Mouse (Mus musculus) retina, adult 2 months (tissue): Measurements from ENCODE around the gene 2300003K06Rik.
"Not testable (repeated sequence)": the region's sequence is repeated elsewhere in the genome, so short reads cannot be mapped to it uniquely, and the experiment has no call there.

Source experiments
- DNase-seq: peaks from one replicate; pipeline ENCODE4 v3.0.0-alpha.2; 2012; ENCODE audit warnings: low read depth, low spot score

2300003K06Rik gene

DNA sequence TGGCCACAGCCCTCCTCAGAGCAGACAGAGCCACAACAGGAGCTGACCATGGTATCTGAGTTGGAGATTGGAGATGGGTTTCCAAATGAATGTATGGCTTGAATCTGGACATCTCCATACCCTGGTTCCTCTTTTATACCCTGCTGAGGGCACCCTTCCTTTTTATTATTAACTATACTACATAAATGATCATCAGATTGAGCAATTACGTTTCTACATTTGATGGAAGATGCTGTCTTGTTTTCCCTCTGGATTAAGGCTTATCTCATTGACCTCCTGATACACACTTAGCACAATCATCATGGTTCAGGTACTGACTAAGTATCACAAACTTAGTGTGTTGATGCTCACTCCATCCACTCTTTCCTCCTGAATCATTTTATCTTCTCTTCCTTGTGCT lies at the start of gene 2300003K06Rik:
2300003K06Rik (minus strand) TSS at position 101 of the 400 bp plus-strand sequence.
- no peak for DNase-seq

DNA sequence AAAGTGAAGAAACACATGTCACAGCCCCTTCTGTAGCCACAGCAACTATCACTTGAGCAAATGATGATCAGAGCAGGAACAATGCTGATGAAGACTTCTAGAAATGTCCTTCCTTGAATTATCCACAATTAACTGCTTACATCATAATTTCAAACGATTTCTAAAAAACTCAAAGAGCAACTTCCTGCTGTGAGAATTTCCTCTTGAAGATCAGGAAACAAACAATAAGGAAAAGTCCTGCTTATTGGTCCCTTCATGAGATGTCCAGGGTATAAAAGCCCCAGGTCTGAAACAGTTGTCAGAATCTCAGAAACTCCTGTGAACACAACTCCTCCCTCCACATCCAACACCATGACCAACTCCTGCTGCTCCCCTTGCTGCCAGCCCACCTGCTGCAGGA lies 41.0 kb upstream of the 2300003K06Rik start, which contains the start of gene Gm11567:
Gm11567 (plus strand) TSS at position 301 of the 400 bp plus-strand sequence.
- not testable (repeated sequence) for DNase-seq

DNA sequence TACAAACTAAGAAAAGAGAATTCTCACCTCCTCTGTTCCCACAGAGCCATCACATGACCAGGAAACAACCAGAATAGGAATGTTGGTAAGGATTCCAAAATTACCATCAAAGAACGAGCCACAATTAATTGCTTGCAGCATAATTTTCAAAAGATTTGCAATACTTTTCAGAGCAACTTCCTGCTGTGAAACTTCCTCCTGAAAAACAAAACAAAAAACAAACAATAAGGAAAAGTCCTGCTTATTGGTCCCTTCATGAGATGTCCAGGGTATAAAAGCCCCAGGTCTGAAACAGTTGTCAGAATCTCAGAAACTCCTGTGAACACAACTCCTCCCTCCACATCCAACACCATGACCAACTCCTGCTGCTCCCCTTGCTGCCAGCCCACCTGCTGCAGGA lies 35.2 kb upstream of the 2300003K06Rik start, which contains the start of gene Krtap9-1:
Krtap9-1 (plus strand) TSS at position 301 of the 400 bp plus-strand sequence.
- not testable (repeated sequence) for DNase-seq

DNA sequence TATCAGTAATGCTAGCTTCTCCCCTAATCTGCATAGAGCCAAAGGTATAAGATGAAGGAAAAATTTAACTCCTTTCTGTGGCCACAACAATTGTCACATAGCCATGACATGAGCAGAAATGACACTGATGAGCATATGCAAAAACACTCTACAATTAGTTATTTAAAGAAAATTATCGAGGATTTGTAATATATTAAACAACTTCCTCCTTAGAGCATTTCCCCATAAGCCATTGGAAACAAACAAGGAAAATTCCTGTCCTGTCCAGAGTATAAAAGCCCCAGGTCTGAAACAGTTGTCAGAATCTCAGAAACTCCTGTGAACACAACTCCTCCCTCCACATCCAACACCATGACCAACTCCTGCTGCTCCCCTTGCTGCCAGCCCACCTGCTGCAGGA lies 26.3 kb upstream of the 2300003K06Rik start, which contains the start of gene Gm11559:
Gm11559 (plus strand) TSS at position 301 of the 400 bp plus-strand sequence.
- DNase-seq, result not testable (repeated sequence)

DNA sequence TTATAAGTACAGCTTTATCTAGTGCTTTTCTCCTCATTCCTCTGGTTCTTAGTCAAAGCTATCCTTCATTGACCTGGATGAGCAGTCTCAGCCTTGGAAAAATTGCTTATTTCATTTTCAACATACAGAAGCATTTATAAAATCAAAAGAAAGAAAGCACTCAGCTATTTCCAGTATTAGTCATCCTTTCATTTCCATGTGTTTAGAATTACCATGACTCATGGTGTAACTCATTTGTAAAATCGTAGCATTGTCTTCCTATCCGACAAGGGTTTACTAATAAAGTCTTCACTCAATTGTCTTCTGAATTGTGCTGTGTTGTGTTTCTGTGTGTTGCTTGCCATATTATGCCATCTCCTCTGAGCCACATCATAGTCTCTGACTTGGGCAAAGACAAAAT lies 20.9 kb upstream of the 2300003K06Rik start:
- DNase-seq, result no peak

DNA sequence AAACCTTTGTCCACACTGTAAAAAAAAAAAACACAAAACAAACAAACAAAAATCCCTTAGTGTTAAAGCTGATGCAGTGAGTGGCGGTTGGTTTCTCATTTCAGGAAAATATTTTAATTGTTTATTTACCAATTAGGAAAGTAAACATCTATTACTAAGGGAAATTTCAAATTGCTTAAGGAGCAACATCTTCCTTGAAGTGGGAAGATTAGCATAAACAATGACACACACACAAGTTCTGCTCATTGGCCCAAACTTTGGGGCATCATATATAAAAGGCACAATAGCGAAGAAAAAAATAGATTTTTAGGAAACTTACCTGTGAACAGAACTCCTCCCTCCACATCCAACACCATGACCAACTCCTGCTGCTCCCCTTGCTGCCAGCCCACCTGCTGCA lies 19.8 kb upstream of the 2300003K06Rik start, which contains the start of gene Gm11568:
Gm11568 (plus strand) TSS at position 301 of the 400 bp plus-strand sequence.
- DNase-seq, result no peak

DNA sequence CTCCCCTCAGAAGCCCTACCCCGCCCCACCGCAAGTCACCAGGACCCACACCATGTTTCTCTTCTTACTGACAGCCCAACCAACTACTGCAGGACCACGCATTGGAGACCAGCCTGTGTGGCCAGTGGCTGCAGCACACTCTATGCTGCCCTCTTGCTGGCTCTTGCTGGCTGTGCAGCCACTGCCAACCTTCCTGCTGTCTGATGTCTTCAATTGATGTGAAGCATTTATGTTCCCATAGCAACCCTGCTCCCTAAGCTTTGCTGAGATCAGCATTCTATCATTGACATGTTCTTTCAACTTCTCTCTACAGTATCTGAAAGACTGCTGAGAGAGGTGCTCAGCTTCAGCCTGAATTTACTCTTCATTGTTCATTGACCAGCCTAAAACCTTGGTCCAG lies 16.3 kb upstream of the 2300003K06Rik start:
- DNase-seq, result no peak

DNA sequence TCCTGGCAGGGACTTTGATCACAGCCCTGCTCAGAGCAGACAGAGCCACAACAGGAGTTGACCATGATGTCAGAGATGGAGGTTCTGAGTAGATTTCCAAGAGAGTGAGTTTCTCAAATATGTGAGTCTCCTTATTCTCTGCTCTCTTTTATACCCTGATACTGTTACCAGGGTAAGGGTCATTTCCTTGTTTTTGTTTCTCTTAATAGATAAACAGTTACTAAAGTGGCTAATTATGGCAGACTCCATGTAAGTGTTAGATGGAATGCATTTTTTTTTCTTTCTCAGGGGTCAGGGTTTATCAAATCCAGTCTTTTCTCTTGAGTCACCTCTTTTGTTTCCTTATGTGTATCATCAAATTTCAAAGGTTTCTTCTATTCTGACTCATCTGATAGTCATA lies 13.6 kb upstream of the 2300003K06Rik start, which contains the start of gene Krtap4-16:
Krtap4-16 (minus strand) TSS at position 101 of the 400 bp plus-strand sequence.
- DNase-seq, result no peak

DNA sequence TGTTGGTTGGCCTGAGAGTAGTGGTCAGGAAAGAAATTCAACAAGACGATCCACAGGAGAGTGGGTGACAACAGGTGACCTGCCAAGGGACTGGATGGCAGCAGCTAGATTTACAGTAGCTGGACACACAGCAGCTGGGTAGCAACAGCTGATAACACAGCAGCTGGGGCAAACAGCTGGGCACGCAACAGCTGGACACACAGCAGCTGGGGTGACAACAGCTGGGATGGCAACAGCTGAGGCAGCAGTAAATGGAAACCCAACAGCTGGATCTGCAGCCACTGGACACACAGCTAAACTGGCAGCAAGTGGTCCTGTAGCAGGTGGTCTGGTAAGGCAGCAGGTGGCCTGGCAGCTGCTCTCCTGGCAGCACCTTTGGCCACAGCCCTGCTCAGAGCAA lies 8.9 kb upstream of the 2300003K06Rik start:
- DNase-seq, result no peak

DNA sequence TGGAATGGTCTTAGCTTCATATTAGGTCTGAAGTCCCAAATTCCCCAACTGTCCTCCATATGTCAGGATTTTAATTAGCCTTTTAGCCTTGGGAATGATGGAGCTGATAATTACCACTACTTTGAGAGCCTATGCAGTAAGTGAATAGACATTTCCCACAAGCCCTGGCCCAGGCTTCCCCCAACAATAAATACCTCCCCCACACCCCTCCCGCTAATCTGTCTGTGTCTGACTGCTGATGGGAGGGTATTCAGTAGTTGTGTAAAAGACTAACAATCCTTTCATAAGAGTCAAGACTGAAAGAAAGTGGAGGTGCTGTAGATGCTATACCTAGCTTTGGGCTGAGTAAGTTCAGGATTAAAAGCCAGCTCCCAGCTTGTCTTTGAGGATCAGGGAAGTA lies 4.3 kb upstream of the 2300003K06Rik start:
- DNase-seq, result no peak

DNA sequence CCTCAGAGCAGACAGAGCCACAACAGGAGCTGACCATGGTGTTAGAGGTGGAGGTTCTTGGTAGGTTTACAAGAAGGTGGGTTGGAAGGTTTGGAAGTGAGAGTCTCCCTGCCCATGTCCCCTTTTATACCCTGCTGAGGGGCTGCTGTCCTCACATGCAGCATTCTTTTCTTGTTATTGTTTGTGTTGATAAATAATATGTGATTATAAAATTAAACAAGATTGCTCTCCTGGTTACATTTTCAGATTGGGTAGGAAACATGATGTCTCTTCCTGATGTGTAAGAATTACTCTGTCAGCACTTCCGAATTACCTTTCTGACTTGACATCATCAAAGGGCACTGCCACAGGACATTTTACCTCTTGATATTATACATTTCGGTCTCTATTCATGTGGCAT lies 22.3 kb downstream of the 2300003K06Rik start, which contains the start of gene Gm11564:
Gm11564 (minus strand) TSS at position 101 of the 400 bp plus-strand sequence.
- DNase-seq, result not testable (repeated sequence)

DNA sequence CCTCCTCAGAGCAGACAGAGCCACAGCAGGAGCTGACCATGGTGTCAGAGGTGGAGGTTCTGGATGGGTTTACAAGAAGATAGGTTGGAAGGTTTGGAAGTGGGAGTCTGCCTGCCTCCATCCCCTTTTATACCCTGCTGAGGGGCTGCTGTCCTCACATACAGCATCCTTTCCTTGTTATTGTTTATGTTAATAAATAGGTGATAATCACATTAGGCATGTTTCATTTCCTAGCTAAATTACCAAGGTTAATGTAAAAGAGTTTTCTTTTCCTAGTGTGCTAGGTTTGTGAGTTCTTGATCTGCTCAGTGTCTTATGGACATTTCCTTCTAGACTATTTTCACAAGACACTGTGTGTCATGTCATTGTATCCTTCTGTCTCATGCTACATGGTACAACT lies 28.1 kb downstream of the 2300003K06Rik start, which contains the start of gene Krtap4-13:
Krtap4-13 (minus strand) TSS at position 101 of the 400 bp plus-strand sequence.
- not testable (repeated sequence) for DNase-seq

DNA sequence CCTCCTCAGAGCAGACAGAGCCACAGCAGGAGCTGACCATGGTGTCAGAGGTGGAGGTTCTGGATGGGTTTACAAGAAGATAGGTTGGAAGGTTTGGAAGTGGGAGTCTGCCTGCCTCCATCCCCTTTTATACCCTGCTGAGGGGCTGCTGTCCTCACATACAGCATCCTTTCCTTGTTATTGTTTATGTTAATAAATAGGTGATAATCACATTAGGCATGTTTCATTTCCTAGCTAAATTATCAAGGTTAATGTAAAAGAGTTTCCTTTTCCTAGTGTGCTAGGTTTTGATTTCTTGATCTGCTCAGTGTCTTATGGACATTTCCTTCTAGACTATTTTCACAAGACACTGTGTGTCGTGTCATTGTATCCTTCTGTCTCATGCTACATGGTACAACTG lies 33.5 kb downstream of the 2300003K06Rik start, which contains the start of gene Gm11554:
Gm11554 (minus strand) TSS at position 101 of the 400 bp plus-strand sequence.
- not testable (repeated sequence) for DNase-seq

DNA sequence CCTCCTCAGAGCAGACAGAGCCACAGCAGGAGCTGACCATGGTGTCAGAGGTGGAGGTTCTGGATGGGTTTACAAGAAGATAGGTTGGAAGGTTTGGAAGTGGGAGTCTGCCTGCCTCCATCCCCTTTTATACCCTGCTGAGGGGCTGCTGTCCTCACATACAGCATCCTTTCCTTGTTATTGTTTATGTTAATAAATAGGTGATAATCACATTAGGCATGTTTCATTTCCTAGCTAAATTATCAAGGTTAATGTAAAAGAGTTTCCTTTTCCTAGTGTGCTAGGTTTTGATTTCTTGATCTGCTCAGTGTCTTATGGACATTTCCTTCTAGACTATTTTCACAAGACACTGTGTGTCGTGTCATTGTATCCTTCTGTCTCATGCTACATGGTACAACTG lies 39.0 kb downstream of the 2300003K06Rik start, which contains the start of gene Gm11569:
Gm11569 (minus strand) TSS at position 101 of the 400 bp plus-strand sequence.
- not testable (repeated sequence) for DNase-seq

DNA sequence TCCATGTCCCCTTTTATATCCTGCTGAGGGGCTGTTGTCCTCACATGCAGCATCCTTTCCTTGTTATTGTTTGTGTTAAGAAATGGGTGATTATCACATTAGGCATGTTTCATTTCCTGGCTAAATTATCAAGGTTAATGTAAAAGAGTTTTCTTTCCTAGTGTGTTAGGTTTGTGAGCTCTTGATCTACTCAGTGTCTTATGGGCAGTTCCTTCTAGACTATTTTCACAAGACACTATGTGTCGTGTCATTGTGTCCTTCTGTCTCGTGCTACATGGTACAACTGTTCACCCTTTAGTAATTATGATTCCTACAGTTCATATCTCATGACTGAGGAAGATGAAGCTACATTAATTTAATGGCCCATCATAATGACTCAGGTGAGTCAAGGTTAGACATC lies 44.5 kb downstream of the 2300003K06Rik start, which contains the start of gene Gm11596:
Gm11596 (minus strand) TSS at position 101 of the 400 bp plus-strand sequence.
- DNase-seq, result no peak
